ENCODE assay signal across 8 mouse cellular contexts in the genomic region with DNA sequence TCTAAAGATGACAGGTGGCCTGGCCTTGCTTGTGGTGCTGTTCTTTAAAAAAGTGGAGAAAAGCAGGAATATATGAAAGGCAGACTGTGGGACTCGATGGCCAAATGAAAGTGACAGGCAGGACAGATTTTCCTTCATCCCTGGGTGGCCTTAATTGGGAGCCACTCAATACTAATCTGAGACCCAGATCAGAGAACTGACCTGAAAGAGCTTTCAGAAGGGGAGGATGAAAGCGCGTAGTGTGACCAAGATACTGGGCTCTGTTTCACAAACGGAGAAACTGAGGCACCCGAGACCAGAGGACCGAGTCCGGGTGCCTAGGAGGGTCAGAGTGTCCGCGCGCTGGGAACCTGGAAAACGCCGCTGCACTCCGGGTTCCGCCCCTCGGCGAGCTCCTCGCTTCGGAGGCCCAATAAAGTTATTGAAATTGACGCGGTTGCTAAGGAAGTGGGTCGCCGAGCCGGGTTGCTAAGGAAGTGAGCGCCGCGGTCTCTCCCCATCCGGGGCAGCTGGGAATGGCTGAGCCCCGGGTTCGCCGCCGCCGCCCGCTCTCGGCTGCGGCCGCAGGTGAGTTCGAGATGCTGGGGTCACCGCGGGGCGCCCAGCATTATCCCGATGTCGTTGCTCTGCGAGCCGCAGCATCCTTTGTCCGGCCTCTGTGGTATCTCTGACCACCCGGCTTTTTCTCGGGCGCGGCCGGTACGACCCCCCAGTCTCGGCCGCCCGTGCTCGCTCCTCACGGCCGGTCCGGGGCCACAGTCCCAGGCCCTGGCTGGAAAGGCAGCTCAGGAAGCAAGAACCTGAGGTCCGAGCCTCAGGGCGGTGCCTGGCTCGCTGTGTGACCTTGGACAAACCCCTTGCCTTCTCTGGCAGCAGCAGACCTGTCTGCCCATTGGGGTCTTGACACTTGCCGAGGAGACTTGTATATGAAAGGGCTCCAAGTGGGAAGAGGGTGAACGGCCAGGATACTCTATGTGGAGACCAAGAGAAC. TPM values are rescaled to one million over a fixed set of nuclear protein-coding genes. Genes with fewer than 3 reads are reported as not detected.
A peak's percentile ranks its signal among the peaks of the same experiment; 100 is the strongest.
DNase-seq lines count a peak whose midpoint lies in the region; ATAC-seq and TF ChIP-seq lines count a peak whose summit lies in the region.

A gene (plus strand): TSS at position 476 of the 991 bp plus-strand sequence.

- H3K9me3 ChIP-seq in G1E (replicated peaks), result no peaks in the 10 kb centered on the region
- no peaks in the 10 kb centered on the region for H3K9me3 ChIP-seq in forebrain, postnatal 0 days (ENCODE audit: low read length)
- no peaks in the 10 kb centered on the region for H3K9me3 ChIP-seq in lung, embryonic 15.5 days

- peak within 1 kb of the TSS; percentile 86 for H3K4me3 ChIP-seq in G1E (ENCODE audit: low read depth, low read length)
- peak within 1 kb of the TSS; percentile 99 for H3K4me3 ChIP-seq in forebrain, postnatal 0 days (ENCODE audit: low read depth, low read length)
- peak within 1 kb of the TSS; percentile 88 for H3K4me3 ChIP-seq in lung, embryonic 15.5 days

- no peak for TF ChIP-seq CTCF in G1E (IDR thresholded peaks at IDR 0.05; ENCODE audit: low read depth, low read length)
- TF ChIP-seq CTCF in forebrain, postnatal 0 days (IDR thresholded peaks at IDR 0.05; ENCODE audit: low read depth), result no peak

- H3K27me3 ChIP-seq in G1E (ENCODE audit: insufficient read depth, low read length), result no peaks in the 10 kb centered on the region
- H3K27me3 ChIP-seq in forebrain, postnatal 0 days (ENCODE audit: insufficient read depth, low read length), result no peaks in the 10 kb centered on the region
- H3K27me3 ChIP-seq in lung, embryonic 15.5 days, result no peaks in the 10 kb centered on the region

- H3K9ac ChIP-seq in forebrain, postnatal 0 days, result peak within 1 kb of the TSS; percentile 97
- H3K9ac ChIP-seq in lung, embryonic 15.5 days, result peak within 1 kb of the TSS; percentile 85

- peaks cover 47% of the 10 kb centered on the region for H3K4me1 ChIP-seq in G1E (ENCODE audit: insufficient read depth, low read depth, low read length)
- peaks cover 10% of the 10 kb centered on the region; the same call in 1 of the 2 replicates for H3K4me1 ChIP-seq in forebrain, postnatal 0 days (ENCODE audit: insufficient read depth)
- H3K4me1 ChIP-seq in lung, embryonic 15.5 days, result peaks cover 22% of the 10 kb centered on the region

- peaks cover 31% of the 10 kb centered on the region for H3K36me3 ChIP-seq in G1E (replicated peaks)
- no peaks in the 10 kb centered on the region for H3K36me3 ChIP-seq in forebrain, postnatal 0 days (ENCODE audit: insufficient read depth)
- no peaks in the 10 kb centered on the region for H3K36me3 ChIP-seq in lung, embryonic 15.5 days

- peak within 1 kb of the TSS; percentile 66 for H3K27ac ChIP-seq in forebrain, postnatal 0 days (ENCODE audit: low read depth, low read length)
- 0 out of 2 replicates have a peak within 1 kb of the TSS, but pooled peaks have one; percentile 11 for H3K27ac ChIP-seq in lung, embryonic 15.5 days

- DNase-seq in G1E (ENCODE audit: low spot score), result peak; percentile 86
- peak; percentile 85 to 88 for DNase-seq in cerebellum, adult 18-20 months
- DNase-seq in forebrain, postnatal 0 days, result peak; percentile 89
- peak; percentile 90 for DNase-seq in heart, postnatal 4 days
- peak; percentile 83 to 86 for DNase-seq in layer of hippocampus, adult 8-10 months (ENCODE audit: low spot score in 2 of 2)
- DNase-seq in ovary, adult 18-20 months (ENCODE audit: low spot score), result peak; percentile 81
- peak; percentile 88 for DNase-seq in thymus, postnatal 0 days (ENCODE audit: low spot score)

- H3K4me2 ChIP-seq in forebrain, postnatal 0 days (ENCODE audit: low read depth), result peak within 1 kb of the TSS; percentile 70
- H3K4me2 ChIP-seq in lung, embryonic 15.5 days, result peak within 1 kb of the TSS; percentile 89

- ATAC-seq in G1E (ENCODE audit: extremely low read depth, insufficient number of reproducible peaks, low FRiP score, poor library complexity, severe bottlenecking), result peak; percentile 85
- peak; percentile 97 for ATAC-seq in forebrain, postnatal 0 days
- peak; percentile 91 for ATAC-seq in lung, embryonic 15.5 days (ENCODE audit: borderline replicate concordance, extremely low read depth, low FRiP score, low TSS enrichment)

- under 1% methylated on average over 63 of the region's 63 CpGs for WGBS in forebrain, postnatal 0 days
- under 1% methylated on average over 63 of the region's 63 CpGs for WGBS in lung, embryonic 15.5 days

RNA-seq across cellular contexts. Expression of the gene that starts here (rescaled TPM):
- total RNA-seq in G1E (2014; fragmentation: Nextera tagmentation) (12.0 and 12.9 TPM in 2 replicates), G1E (2017) (25.2 and 26.1 TPM in 2 replicates)
- polyA plus RNA-seq in G1E (2012), result 3.0 and 3.7 TPM in 2 replicates
- 56.6 and 62.5 TPM in 2 replicates for total RNA-seq in forebrain, postnatal 0 days (2014; rRNA removed)
- 17.4 and 20.6 TPM in 2 replicates for polyA plus RNA-seq in forebrain, postnatal 0 days (2015; fragmentation: Nextera tagmentation; extraction: Ambion mirVana)
- 10 to 100 TPM; 12.9 to 13.4 TPM for total RNA-seq in heart, postnatal 4 days (2021)
- 10 to 100 TPM; 46.6 to 58.4 (median 52.2) TPM for total RNA-seq in layer of hippocampus, adult 8-10 months (2022)
- polyA plus RNA-seq in lung, embryonic 15.5 days (2015; fragmentation: Nextera tagmentation; extraction: Ambion mirVana), result 6.2 and 7.3 TPM in 2 replicates
- polyA plus RNA-seq in thymus, postnatal 0 days (2015; fragmentation: Nextera tagmentation; extraction: Ambion mirVana), result 6.5 and 7.3 TPM in 2 replicates

Comparison
In these comparisons a context has a peak if more than half of its experiments do, and no peak if none do; other contexts are left out.
1. Peak in every context shown above with its lines: DNase-seq, ATAC-seq, H3K4me3 ChIP-seq and H3K27ac ChIP-seq.